Comparison of ENCODE assay signal across 8 mouse cellular contexts in the genomic region with DNA sequence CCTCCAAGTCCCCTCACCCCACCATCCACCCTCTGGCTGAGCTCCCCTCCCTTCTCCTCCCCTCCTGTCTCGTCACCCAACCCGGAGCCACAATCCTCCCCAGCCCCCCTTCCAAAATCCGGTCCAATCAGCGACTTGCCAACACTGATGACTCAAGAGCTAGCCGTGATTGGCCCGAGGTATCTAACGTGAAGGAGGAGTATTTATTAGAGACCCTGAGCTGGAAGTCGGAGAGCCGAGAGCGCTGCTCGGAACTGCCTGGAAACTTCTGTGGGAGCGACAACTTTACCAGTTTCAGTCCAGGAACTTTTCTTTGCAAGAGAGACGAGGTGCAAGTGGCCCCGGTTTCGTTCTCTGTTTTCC. TPM values are rescaled to one million over a fixed set of nuclear protein-coding genes. Genes with fewer than 3 reads are reported as not detected.
DNase-seq lines count a peak whose midpoint lies in the region; ATAC-seq and TF ChIP-seq lines count a peak whose summit lies in the region.

A gene (plus strand): TSS at position 231 of the 363 bp plus-strand sequence.

- no peaks in the 10 kb centered on the region for H3K36me3 ChIP-seq in E14TG2a.4 (ENCODE audit: insufficient read depth, low read length)
- H3K36me3 ChIP-seq in forebrain, embryonic 10.5 days (replicated peaks), result peaks cover 30% of the 10 kb centered on the region
- H3K36me3 ChIP-seq in heart, embryonic 14.5 days (ENCODE audit: control insufficient read depth, insufficient read depth, low read length), result no peaks in the 10 kb centered on the region
- H3K36me3 ChIP-seq in liver, embryonic 11.5 days (ENCODE audit: control insufficient read depth, insufficient read depth, low read length), result no peaks in the 10 kb centered on the region

- no peak for TF ChIP-seq CTCF in E14TG2a.4 (conservative IDR thresholded peaks at IDR 0.05; ENCODE audit: low read length)
- no peak for TF ChIP-seq CTCF in bone marrow macrophage, adult 2 months (IDR thresholded peaks at IDR 0.05; ENCODE audit: low read depth, low read length)
- TF ChIP-seq CTCF in olfactory bulb, adult 2 months (IDR thresholded peaks at IDR 0.05; ENCODE audit: insufficient read depth, low read depth, low read length), result no peak

- peak; percentile 94 for DNase-seq in forebrain, embryonic 10.5 days (ENCODE audit: extremely low spot score, low spot score)
- peak; percentile 81 for DNase-seq in kidney, postnatal 10 days
- DNase-seq in liver, embryonic 11.5 days (ENCODE audit: low spot score), result peak; percentile 58

- H3K27ac ChIP-seq in bone marrow macrophage, adult 2 months (ENCODE audit: insufficient read depth, low read depth, low read length), result no peak within 1 kb of the TSS
- peak within 1 kb of the TSS; percentile 95 for H3K27ac ChIP-seq in forebrain, embryonic 10.5 days
- H3K27ac ChIP-seq in heart, embryonic 14.5 days (replicated peaks in 1 of 2; ENCODE audit: control insufficient read depth in 1 of 2, insufficient read depth in 1 of 2, low read depth in 2 of 2, low read length in 2 of 2), result peak within 1 kb of the TSS; percentile 67 to 75
- H3K27ac ChIP-seq in liver, embryonic 11.5 days (ENCODE audit: low read depth, low read length), result peak within 1 kb of the TSS; percentile 56; the same call in 1 of the 2 replicates
- no peak within 1 kb of the TSS for H3K27ac ChIP-seq in olfactory bulb, adult 2 months (ENCODE audit: insufficient read depth, low read depth, low read length)

- H3K9me3 ChIP-seq in E14TG2a.4 (ENCODE audit: low read length), result no peaks in the 10 kb centered on the region
- H3K9me3 ChIP-seq in forebrain, embryonic 10.5 days, result no peaks in the 10 kb centered on the region
- no peaks in the 10 kb centered on the region for H3K9me3 ChIP-seq in heart, embryonic 14.5 days (ENCODE audit: control insufficient read depth, low read length)
- no peaks in the 10 kb centered on the region for H3K9me3 ChIP-seq in liver, embryonic 11.5 days (ENCODE audit: control insufficient read depth, low read length)

- peak within 1 kb of the TSS; percentile 86 for H3K4me2 ChIP-seq in heart, embryonic 14.5 days (ENCODE audit: low read length)
- H3K4me2 ChIP-seq in liver, embryonic 11.5 days, result peak within 1 kb of the TSS; percentile 74

- H3K4me3 ChIP-seq in E14TG2a.4 (replicated peaks; ENCODE audit: low read length), result peak within 1 kb of the TSS; percentile 75
- peak within 1 kb of the TSS; percentile 59 for H3K4me3 ChIP-seq in bone marrow macrophage, adult 2 months (ENCODE audit: insufficient read depth, low read length)
- H3K4me3 ChIP-seq in forebrain, embryonic 10.5 days, result peak within 1 kb of the TSS; percentile 94
- H3K4me3 ChIP-seq in heart, embryonic 14.5 days (ENCODE audit: control insufficient read depth in 1 of 2, insufficient read depth in 1 of 2, low read depth in 1 of 2, low read length in 2 of 2), result peak within 1 kb of the TSS; percentile 56 to 58
- H3K4me3 ChIP-seq in liver, embryonic 11.5 days (ENCODE audit: low read depth, low read length), result peak within 1 kb of the TSS; percentile 54
- peak within 1 kb of the TSS; percentile 47 for H3K4me3 ChIP-seq in olfactory bulb, adult 2 months (ENCODE audit: insufficient read depth, low read depth, low read length)

- ATAC-seq in heart, embryonic 14.5 days (ENCODE audit: insufficient number of reproducible peaks, insufficient read depth, low FRiP score, low read depth), result peak; percentile 55
- ATAC-seq in liver, embryonic 11.5 days (replicated peaks; ENCODE audit: low FRiP score), result peak; percentile 43
- no peak for ATAC-seq in megakaryocyte-erythroid progenitor cell, adult 5-6 weeks (replicated peaks; ENCODE audit: low FRiP score, low TSS enrichment, poor library complexity, severe bottlenecking)

- peak within 1 kb of the TSS; percentile 72 for H3K9ac ChIP-seq in heart, embryonic 14.5 days (ENCODE audit: low read length)
- H3K9ac ChIP-seq in liver, embryonic 11.5 days (ENCODE audit: low read depth, low read length), result peak within 1 kb of the TSS; percentile 34; the same call in 1 of the 2 replicates

- under 1% methylated on average over 15 of the region's 15 CpGs for WGBS in forebrain, embryonic 10.5 days
- WGBS in heart, embryonic 14.5 days, result under 1% methylated on average over 15 of the region's 15 CpGs
- WGBS in liver, embryonic 11.5 days, result 1% methylated on average over 15 of the region's 15 CpGs
- WGBS in olfactory bulb, adult 2 months, result 2% methylated on average over 15 of the region's 15 CpGs

- H3K27me3 ChIP-seq in E14TG2a.4 (ENCODE audit: insufficient read depth, low read length), result peaks cover 89% of the 10 kb centered on the region
- peaks cover 48% of the 10 kb centered on the region for H3K27me3 ChIP-seq in forebrain, embryonic 10.5 days (ENCODE audit: poor library complexity, severe bottlenecking)
- H3K27me3 ChIP-seq in heart, embryonic 14.5 days (ENCODE audit: control insufficient read depth, insufficient read depth, low read length), result peaks cover 78% of the 10 kb centered on the region
- peaks cover 88% of the 10 kb centered on the region for H3K27me3 ChIP-seq in liver, embryonic 11.5 days (replicated peaks; ENCODE audit: control insufficient read depth, insufficient read depth, low read length)

- TF ChIP-seq POLR2A in bone marrow macrophage, adult 2 months (IDR thresholded peaks at IDR 0.05; ENCODE audit: borderline replicate concordance, low read depth, low read length), result no peak
- peak; percentile 38; the same call in 1 of the 2 replicates for TF ChIP-seq POLR2A in olfactory bulb, adult 2 months (IDR thresholded peaks at IDR 0.05; ENCODE audit: insufficient read depth, low read depth, low read length)

- H3K4me1 ChIP-seq in E14TG2a.4 (replicated peaks; ENCODE audit: low read depth, low read length), result peaks cover 46% of the 10 kb centered on the region
- no peaks in the 10 kb centered on the region for H3K4me1 ChIP-seq in bone marrow macrophage, adult 2 months (ENCODE audit: control insufficient read depth, insufficient read depth, low read length)
- H3K4me1 ChIP-seq in forebrain, embryonic 10.5 days, result peaks cover 81% of the 10 kb centered on the region
- peaks cover 4 to 24% of the 10 kb centered on the region in 2 experiments; a peak in 3 of 4 replicates for H3K4me1 ChIP-seq in heart, embryonic 14.5 days (ENCODE audit: control insufficient read depth in 2 of 2, insufficient read depth in 2 of 2, low read length in 2 of 2)
- H3K4me1 ChIP-seq in liver, embryonic 11.5 days (replicated peaks; ENCODE audit: control insufficient read depth, insufficient read depth, low read length), result peaks cover 5% of the 10 kb centered on the region; the same call in 1 of the 2 replicates
- peaks cover 33% of the 10 kb centered on the region for H3K4me1 ChIP-seq in olfactory bulb, adult 2 months (ENCODE audit: control insufficient read depth, insufficient read depth, low read length)

RNA-seq across cellular contexts. Expression of the gene that starts here (rescaled TPM):
- polyA plus RNA-seq in bone marrow macrophage, adult 2 months (2012; ENCODE audit: insufficient read depth, insufficient read length, missing spikeins), result not detected in 2 replicates
- 98.1 and 108 TPM in 2 replicates for polyA plus RNA-seq in forebrain, embryonic 10.5 days (2016; fragmentation: Nextera tagmentation; extraction: Ambion mirVana)
- polyA plus RNA-seq in heart, embryonic 14.5 days (2014; fragmentation: Nextera tagmentation; extraction: Ambion mirVana), result 17.7 and 20.7 TPM in 2 replicates
- polyA plus RNA-seq in liver, embryonic 11.5 days (2014; fragmentation: Nextera tagmentation; extraction: Ambion mirVana), result 10.8 and 11.7 TPM in 2 replicates
- not detected in 2 replicates for polyA plus RNA-seq in olfactory bulb, adult 2 months (2012; ENCODE audit: insufficient read depth, insufficient read length, low replicate concordance, missing spikeins)
- total RNA-seq in megakaryocyte-erythroid progenitor cell, adult 5-6 weeks (2014; fragmentation: Nextera tagmentation), result not detected in 2 replicates
- not detected in 2 replicates for total RNA-seq in megakaryocyte-erythroid progenitor cell, adult 5-6 weeks (2017)

Comparison
In these comparisons a context has a peak if more than half of its experiments do, and no peak if none do; other contexts are left out.
1. RNA of the gene that starts here (polyA plus RNA-seq): 98.1 to 108 TPM in forebrain, embryonic 10.5 days, 17.7 to 20.7 TPM in heart, embryonic 14.5 days and 10.8 to 11.7 TPM in liver, embryonic 11.5 days; not detected in bone marrow macrophage, adult 2 months and not detected in olfactory bulb, adult 2 months; every median in the first group is over 10 times any median in the second.
2. H3K27ac ChIP-seq: peak in forebrain, embryonic 10.5 days (single experiment), heart, embryonic 14.5 days (2 of 2) and liver, embryonic 11.5 days (single experiment); none in bone marrow macrophage, adult 2 months (single experiment) and olfactory bulb, adult 2 months (single experiment).
3. Peak in every context shown above with its lines, with median percentiles within 50 percentile points of each other: H3K4me3 ChIP-seq and DNase-seq.